Mouse (Mus musculus): Measurements from ENCODE around the gene Sox8. TPM values are rescaled to one million over a fixed set of nuclear protein-coding genes. Genes with fewer than 3 reads are reported as not detected.

Gene Sox8
- polyA plus RNA-seq, 1 experiment: 0.79 TPM

- Histone ChIP-seq H3K27ac (replicated peaks; ENCODE audit: low read depth, low read length) (no peak overlapping the region), H3K4me1 (ENCODE audit: control insufficient read depth, insufficient read depth, insufficient read length, low read length) (no peaks in the 10 kb centered on the region), H3K4me3 (ENCODE audit: insufficient read depth, low read depth, low read length) (no peak overlapping the region)
These were observed 21.9 kb upstream of the Sox8 start for GRCm38 (mm10) chr17:25592336-25592735.

DNA sequence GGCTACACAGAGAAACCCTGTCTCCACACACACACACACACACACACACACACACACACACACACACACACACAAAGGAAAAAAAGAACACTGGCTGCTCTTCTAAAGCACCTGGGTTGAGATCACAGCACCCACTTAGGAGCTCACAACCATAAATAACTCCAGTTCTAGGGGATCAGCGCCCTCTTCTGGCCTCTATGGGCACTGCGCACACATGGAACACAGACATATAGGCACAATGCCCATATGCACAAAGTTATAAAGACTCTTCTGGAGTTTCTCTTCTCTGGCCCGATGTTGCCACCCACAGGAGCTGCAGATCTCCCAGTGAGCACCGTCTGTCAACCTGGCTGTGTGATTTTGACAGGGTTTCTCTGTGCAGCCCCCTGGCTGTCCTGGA lies 20.5 kb upstream of the Sox8 start:
- H3K4me3 ChIP-seq (ENCODE audit: insufficient read depth, low read depth, low read length): no peak overlapping the region
- H3K27ac ChIP-seq (replicated peaks; ENCODE audit: low read depth, low read length): no peak overlapping the region
- H3K4me1 ChIP-seq (ENCODE audit: control insufficient read depth, insufficient read depth, insufficient read length, low read length): no peaks in the 10 kb centered on the region

DNA sequence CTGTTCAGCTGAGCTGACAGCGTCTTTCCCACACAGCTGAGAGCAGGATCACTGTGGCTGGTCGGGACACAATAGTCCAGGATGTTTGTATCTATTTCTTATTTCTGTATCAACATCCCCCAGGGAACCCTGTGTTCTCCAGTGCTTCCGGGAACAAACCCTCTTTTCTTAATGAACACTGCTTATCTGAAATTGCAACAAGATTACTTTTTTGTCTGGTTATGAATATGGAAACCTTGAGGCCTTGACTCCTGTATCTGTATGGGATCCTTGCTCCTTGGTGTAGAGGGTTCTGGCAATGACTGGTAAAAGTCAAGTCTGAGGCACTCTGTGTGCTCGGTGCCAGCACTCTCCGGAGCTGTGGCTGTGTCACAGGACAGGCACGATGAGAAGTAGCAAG lies 19.6 kb upstream of the Sox8 start:
- Histone ChIP-seq H3K4me1 (ENCODE audit: control insufficient read depth, insufficient read depth, insufficient read length, low read length) (no peaks in the 10 kb centered on the region), H3K27ac (replicated peaks; ENCODE audit: low read depth, low read length) (0 out of 2 replicates have a peak overlapping the region, but pooled peaks have one; percentile 14), H3K4me3 (ENCODE audit: insufficient read depth, low read depth, low read length) (no peak overlapping the region)

GRCm38 (mm10) chr17:25584646-25585045 lies 14.2 kb upstream of the Sox8 start:
- Histone ChIP-seq H3K4me1 (ENCODE audit: control insufficient read depth, insufficient read depth, insufficient read length, low read length) (no peaks in the 10 kb centered on the region), H3K4me3 (ENCODE audit: insufficient read depth, low read depth, low read length) (no peak overlapping the region), H3K27ac (replicated peaks; ENCODE audit: low read depth, low read length) (no peak overlapping the region)

- H3K27ac ChIP-seq (replicated peaks; ENCODE audit: low read depth, low read length): no peak overlapping the region
- H3K4me1 ChIP-seq (ENCODE audit: control insufficient read depth, insufficient read depth, insufficient read length, low read length): no peaks in the 10 kb centered on the region
- H3K4me3 ChIP-seq (ENCODE audit: insufficient read depth, low read depth, low read length): no peak overlapping the region
These were observed 13.4 kb upstream of the Sox8 start for GRCm38 (mm10) chr17:25583858-25584257.

GRCm38 (mm10) chr17:25583099-25583498 lies 12.6 kb upstream of the Sox8 start:
- Histone ChIP-seq H3K4me1 (ENCODE audit: control insufficient read depth, insufficient read depth, insufficient read length, low read length) (no peaks in the 10 kb centered on the region), H3K27ac (replicated peaks; ENCODE audit: low read depth, low read length) (no peak overlapping the region), H3K4me3 (ENCODE audit: insufficient read depth, low read depth, low read length) (no peak overlapping the region)

DNA sequence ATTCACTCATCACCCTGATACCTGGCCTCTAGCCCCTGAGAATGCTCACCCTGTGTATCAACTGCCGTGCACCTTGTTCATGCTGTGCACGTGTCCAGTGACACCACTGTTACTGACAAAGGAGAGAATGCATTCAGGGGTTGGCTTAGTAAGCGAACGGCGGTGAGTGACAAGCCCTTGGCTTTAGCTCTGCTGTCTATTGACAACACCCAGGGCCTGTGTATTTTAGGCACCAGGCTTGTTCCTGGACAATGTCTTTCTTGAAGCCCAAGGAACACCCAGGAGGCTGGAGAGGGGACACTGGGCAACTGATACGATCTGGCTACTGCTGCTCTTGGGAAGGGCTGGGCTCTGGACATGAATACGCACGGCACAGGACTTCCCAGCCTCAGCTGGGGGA lies 11.6 kb upstream of the Sox8 start:
- no peaks in the 10 kb centered on the region for H3K4me1 ChIP-seq (ENCODE audit: control insufficient read depth, insufficient read depth, insufficient read length, low read length)
- no peak overlapping the region for H3K4me3 ChIP-seq (ENCODE audit: insufficient read depth, low read depth, low read length)
- H3K27ac ChIP-seq (replicated peaks; ENCODE audit: low read depth, low read length): no peak overlapping the region

GRCm38 (mm10) chr17:25579332-25580047 lies 9.0 kb upstream of the Sox8 start:
- Histone ChIP-seq H3K27ac (replicated peaks; ENCODE audit: low read depth, low read length) (peak overlapping the region; percentile 76), H3K4me3 (ENCODE audit: insufficient read depth, low read depth, low read length) (peak overlapping the region; percentile 74), H3K4me1 (ENCODE audit: control insufficient read depth, insufficient read depth, insufficient read length, low read length) (no peaks in the 10 kb centered on the region)

DNA sequence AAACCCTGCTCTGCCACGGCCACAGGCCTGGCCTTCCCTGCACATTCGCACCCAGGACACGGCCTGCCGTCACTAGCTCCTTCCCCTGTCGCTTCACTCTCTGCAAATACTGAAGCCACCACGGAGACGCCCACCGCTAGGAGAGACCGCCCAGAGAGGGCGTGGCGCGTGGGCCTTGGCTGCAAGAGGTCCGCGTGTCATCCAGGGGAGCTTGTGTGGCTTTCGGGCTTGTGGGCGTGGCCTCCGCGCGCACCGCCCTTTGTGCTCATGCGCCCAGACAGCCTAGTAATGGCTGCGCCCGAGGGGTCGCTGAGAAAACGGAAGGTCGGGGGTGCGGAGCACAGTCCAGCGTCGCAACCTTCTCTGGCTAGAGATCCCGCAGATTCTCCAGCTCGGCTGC lies 8.4 kb upstream of the Sox8 start, which contains the start of gene Lmf1:
TSS of gene Lmf1 (plus strand) at position 166 of the 400 bp plus-strand sequence.
- Histone ChIP-seq H3K27ac (replicated peaks; ENCODE audit: low read depth, low read length) (peak within 1 kb of the TSS; percentile 76), H3K4me3 (ENCODE audit: insufficient read depth, low read depth, low read length) (peak within 1 kb of the TSS; percentile 74), H3K4me1 (ENCODE audit: control insufficient read depth, insufficient read depth, insufficient read length, low read length) (no peaks in the 10 kb centered on the region)

DNA sequence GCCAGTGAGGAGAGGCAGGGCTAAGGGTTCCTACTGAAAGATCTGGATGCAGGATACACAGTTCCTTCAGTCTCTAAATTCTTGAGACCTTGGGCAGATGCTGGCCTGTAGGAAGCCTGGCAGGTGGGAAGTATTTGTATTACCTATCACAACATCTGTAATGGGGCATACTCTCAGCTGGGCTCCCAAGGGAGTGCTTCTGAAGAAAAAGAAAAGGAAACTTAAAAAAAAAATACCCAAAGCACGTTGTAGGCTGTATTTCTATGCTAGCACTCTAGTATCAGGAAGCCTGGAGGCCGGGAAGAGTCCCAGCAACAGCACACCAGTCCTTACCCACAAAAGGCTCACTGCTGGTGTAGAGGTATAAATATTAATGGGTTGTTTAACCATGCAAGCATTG lies 7.2 kb upstream of the Sox8 start:
- Histone ChIP-seq H3K4me3 (ENCODE audit: insufficient read depth, low read depth, low read length) (no peak overlapping the region), H3K4me1 (ENCODE audit: control insufficient read depth, insufficient read depth, insufficient read length, low read length) (no peaks in the 10 kb centered on the region), H3K27ac (replicated peaks; ENCODE audit: low read depth, low read length) (no peak overlapping the region)

DNA sequence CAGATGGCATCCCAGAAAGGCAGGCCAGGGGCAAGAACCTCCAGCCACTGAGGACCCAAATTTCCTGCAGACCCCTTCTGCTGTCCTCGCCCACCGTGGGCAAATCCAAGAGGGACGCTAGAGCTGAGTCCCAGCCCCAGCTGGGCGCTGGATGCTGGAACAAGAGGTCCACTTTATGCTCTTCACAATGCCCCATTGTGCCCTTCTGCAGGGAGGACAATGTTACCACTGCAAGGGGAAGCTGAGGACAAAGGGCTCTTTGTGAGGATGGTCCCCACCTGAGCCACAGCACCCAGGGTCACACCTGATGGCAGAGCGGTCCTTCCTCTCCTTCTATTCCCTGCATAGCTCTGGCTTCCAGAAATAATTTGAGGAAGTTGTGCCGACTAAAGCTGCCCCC lies 6.8 kb upstream of the Sox8 start:
- Histone ChIP-seq H3K4me1 (ENCODE audit: control insufficient read depth, insufficient read depth, insufficient read length, low read length) (no peaks in the 10 kb centered on the region), H3K27ac (replicated peaks; ENCODE audit: low read depth, low read length) (no peak overlapping the region), H3K4me3 (ENCODE audit: insufficient read depth, low read depth, low read length) (no peak overlapping the region)

DNA sequence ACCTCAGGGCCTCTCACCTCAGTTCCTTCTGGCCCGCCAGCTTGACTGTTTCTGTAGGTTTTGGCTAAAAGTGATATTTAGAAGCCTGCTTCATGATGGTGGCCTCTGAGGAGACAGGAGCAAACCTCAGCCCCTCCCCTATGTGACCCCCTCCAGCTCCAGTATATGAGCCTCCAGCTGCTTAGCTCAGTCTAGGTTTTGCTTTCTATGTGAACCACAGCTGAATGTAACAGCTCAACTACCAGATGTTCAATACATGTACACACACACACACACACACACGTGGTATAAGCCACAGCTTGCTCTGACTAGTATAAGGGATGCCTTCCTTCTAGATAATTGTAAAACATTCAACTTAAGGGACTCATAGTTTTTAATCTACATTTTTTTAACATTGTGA lies 5.5 kb upstream of the Sox8 start:
- Histone ChIP-seq H3K4me1 (ENCODE audit: control insufficient read depth, insufficient read depth, insufficient read length, low read length) (no peaks in the 10 kb centered on the region), H3K4me3 (ENCODE audit: insufficient read depth, low read depth, low read length) (no peak overlapping the region), H3K27ac (replicated peaks; ENCODE audit: low read depth, low read length) (no peak overlapping the region)

DNA sequence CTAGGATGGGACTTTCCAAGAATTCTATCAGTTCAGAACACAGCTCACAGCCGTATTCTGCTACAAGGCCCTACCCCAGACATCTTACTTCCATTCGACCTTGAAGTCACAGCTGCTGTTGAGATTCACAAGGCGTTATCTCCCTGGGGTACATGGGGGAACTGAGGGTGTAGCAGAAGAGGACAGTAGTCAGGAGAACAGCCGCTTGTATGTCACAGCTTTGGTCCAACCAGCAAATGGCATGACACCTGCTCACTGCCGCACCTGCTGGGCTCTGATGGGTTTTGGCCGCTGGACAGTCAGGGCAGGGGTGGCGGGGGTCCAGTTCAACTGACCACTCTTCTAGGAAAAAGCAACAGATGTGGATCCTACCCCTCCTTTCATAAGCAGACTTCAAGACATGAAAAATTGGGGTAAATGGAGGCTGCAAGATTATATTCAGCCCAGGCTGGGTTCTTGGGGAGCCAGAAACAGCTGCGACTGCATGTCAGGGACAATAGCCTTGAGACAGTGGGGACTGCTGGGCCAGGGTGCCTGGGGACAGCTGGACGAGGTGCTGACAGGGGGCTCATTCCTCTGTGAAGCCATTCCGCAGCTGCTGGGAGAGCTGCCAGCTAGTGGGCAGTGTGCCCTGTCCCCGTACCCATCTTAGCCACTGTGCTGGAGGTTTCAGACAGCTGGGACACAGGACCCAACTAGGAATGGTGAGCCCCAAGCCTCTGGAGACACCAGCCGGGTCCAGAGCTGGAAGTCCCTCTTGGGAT lies 4.9 kb upstream of the Sox8 start:
- Histone ChIP-seq H3K27ac (replicated peaks; ENCODE audit: low read depth, low read length) (no peak overlapping the region), H3K4me3 (ENCODE audit: insufficient read depth, low read depth, low read length) (no peak overlapping the region), H3K4me1 (ENCODE audit: control insufficient read depth, insufficient read depth, insufficient read length, low read length) (no peaks in the 10 kb centered on the region; the same call in 1 of the 2 replicates)

- Histone ChIP-seq H3K4me1 (ENCODE audit: control insufficient read depth, insufficient read depth, insufficient read length, low read length) (peaks cover 3% of the 10 kb centered on the region; the same call in 1 of the 2 replicates), H3K4me3 (ENCODE audit: insufficient read depth, low read depth, low read length) (peak overlapping the region; percentile 71), H3K27ac (replicated peaks; ENCODE audit: low read depth, low read length) (no peak overlapping the region)
These were observed 951 bp upstream of the Sox8 start for GRCm38 (mm10) chr17:25571453-25571820.

- Histone ChIP-seq H3K27ac (replicated peaks; ENCODE audit: low read depth, low read length) (no peak overlapping the region), H3K4me3 (ENCODE audit: insufficient read depth, low read depth, low read length) (peak overlapping the region; percentile 71), H3K4me1 (ENCODE audit: control insufficient read depth, insufficient read depth, insufficient read length, low read length) (peaks cover 3% of the 10 kb centered on the region; the same call in 1 of the 2 replicates)
These were observed 446 bp downstream of the Sox8 start for GRCm38 (mm10) chr17:25569833-25570647.
